Mouse (Mus musculus) A20 (cell line): ENCODE measurements around the gene Cltb.
A peak's percentile ranks its signal among the peaks of the same experiment; 100 is the strongest.

Experiments used
- DNase-seq: peaks from one replicate; pipeline ENCODE4 v3.0.0-alpha.2; 2011; ENCODE audit warnings: low read depth, low spot score

Gene Cltb

DNA sequence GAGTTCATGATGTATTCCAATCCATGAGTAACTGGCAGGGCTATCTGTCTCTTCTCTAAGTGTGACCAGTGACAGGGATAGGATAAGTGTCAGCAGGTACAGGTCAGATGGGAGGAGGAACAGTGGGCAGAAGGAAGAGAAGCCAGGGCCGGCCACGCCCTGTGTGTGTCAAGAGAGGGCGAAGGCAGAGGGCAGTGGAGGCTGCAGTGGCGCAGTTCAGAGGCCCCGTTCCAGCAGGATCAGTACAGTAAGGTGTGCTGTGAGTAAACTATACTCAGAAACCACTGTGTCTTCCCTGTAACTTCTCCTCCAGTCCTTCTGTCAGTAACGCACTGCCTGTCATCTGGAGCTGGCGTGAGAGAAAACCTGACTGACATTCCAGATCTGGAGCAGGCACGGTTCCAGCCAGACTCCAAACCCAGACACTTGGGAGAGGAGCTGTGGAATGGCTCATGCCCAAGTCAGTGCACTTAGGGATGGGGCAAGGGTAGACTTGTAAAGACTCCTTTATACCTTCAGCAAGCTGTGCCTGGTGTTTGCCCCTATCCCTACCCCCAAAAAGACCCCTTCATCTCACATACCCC, 14.9 kb downstream of the Cltb start:
- no peak for DNase-seq

GRCm38 (mm10) chr13:54593617-54594016, 17.5 kb downstream of the Cltb start:
- no peak for DNase-seq

- DNase-seq, result peak; percentile 74
Observed at GRCm38 (mm10) chr13:54591776-54592356, 19.3 kb downstream of the Cltb start.

GRCm38 (mm10) chr13:54589996-54590951, 20.9 kb downstream of the Cltb start, which contains the start of the genes Nop16 and Higd2a:
Gene Nop16 (minus strand): TSS chr13:54590090.
Gene Higd2a (plus strand): TSS chr13:54590207.
- DNase-seq, result peak; percentile 99

DNA sequence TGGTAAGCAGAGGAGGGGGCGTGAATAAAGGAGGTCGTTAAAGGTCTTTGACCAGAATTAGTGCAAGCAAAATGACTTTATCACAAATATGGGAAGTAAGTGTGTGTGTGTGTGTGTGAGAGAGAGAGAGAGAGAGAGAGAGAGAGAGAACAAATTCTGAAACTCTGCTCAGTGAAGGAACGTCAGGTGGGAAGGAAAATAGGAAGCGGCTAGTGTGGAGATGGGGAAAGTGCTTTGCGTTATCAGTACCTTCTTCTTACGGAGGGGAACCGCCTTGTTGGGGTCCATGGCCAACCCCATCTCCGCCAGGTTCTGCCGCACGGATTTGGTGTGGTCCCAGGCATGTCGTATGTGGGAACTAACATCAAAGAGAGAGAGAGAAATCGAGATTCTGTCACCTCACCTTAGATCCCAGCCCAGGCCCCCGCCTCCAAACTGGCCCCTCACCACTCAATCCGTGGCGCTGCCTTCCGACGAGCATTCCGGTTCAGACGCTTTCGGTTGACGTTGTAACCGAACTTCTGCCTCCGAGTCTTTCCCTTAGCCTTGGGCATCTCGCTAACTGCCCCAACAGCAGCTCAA, 21.6 kb downstream of the Cltb start:
- DNase-seq, result no peak

DNA sequence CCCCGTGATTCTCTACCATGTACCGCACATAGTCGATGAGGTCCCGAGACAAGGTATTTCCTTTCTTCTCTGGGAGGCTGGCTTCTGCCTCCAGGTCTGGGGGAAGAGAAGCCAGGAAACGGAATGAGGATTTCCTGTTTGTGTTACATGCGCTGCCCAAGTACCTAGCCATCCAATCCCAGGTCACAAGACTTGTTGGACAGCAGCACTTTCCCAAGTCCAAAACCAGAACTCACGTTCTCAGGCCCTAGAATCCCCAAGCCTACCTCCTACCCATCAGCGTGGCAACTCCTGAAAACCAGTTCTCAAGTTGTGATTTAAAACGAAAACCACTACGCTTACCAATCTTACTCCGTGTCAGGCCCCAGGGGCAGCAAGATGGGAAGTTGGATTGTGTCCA, 25.3 kb downstream of the Cltb start:
- no peak for DNase-seq

GRCm38 (mm10) chr13:54582860-54583259, 28.3 kb downstream of the Cltb start:
- DNase-seq, result no peak

DNA sequence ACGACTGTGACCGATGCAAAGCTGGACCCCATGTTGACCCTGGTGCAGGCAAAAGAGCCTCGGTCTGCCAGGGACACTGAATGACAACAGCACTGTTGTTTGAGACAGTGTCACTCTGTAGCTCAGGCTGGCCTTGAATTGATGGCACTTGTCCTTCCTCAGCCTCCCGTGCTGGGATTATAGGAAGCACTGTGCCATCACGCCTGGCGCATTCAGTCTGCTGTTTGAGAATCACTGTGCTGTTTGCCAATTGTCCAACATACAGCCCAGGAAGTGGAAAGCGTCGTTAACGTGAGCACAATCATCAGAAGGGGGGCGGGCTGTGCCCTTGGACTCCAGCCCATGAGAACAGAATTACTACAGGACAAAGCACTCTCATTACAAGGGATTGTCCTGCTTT, 29.0 kb downstream of the Cltb start:
- no peak for DNase-seq

GRCm38 (mm10) chr13:54581385-54581784, 29.8 kb downstream of the Cltb start:
- no peak for DNase-seq

DNA sequence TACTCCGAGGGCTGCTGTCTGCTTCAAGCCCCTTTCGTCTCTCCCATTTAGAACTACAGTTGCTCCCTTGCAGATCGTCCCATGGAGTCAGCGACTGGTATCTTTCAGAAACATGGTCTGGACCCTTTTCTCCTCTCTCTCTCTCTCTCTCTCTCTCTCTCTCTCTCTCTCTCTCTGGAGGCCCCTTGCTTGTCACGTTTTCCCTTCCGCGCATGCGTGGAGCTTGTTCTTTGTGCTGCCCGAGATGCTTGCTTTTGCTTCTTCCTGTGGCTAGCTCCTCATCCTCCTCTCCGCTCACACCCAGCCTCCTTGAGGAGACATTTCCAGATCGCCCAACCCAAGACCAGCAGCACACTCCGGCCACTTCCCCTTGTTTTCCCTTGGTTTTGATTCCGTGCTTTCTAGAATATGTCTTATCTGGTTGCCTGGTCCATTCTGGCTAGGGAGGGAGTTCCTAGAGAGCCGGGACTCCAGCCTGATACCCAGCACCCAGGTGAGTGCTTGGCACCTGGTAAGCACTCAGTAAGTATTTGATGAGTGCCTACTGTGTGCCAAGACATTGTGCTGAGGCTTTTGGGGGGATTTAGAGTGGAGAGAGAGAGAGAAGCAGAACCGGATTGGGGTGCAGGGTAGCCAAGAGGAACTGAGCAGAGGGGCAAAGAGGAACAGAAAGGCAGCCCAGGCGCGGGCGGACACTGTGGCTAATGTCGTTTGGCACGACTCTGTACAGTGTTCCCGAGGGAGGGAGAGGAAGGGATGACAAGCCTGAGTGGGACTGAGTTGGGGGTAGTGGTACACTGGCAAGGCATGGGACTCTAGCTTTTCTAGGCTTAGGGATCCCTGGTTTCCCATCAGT, 33.3 kb downstream of the Cltb start:
- DNase-seq, result peak; percentile 84

- no peak for DNase-seq
Observed at GRCm38 (mm10) chr13:54575489-54575888, 35.7 kb downstream of the Cltb start.

DNA sequence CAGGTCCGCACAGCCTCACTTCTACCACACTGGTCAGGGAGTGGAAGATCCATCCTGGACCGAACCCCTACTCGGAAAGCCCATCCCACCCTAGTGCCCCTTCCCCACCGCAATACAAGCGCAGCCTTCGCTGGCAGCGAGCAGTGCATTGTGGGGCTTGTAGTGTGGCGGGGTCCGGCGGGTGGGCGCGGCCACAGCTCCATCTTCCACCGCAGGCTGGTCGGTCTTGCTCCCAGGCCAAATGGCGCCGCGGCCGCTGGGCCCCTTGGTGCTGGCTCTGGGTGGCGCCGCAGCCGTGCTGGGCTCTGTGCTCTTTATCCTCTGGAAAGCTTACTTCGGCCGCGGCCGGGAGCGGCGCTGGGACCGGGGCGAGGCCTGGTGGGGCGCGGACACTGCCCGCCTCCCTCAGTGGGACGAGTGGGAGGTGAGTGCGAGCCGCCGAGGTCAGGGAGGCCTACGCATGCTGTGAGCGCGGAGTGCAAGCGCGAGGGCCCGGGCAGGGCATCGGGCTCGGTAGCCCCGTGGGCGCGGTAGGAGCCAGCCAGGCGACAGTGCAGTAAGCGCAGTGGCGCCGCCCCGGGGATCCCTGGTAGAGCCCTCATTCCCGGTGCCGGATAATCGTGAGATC, 36.2 kb downstream of the Cltb start, which contains the start of gene Arl10:
TSS of gene Arl10 (plus strand) at position 162 of the 628 bp plus-strand sequence.
- peak; percentile 75 for DNase-seq

- DNase-seq, result peak; percentile 27
Observed at GRCm38 (mm10) chr13:54572621-54573020, 38.5 kb downstream of the Cltb start.

DNA sequence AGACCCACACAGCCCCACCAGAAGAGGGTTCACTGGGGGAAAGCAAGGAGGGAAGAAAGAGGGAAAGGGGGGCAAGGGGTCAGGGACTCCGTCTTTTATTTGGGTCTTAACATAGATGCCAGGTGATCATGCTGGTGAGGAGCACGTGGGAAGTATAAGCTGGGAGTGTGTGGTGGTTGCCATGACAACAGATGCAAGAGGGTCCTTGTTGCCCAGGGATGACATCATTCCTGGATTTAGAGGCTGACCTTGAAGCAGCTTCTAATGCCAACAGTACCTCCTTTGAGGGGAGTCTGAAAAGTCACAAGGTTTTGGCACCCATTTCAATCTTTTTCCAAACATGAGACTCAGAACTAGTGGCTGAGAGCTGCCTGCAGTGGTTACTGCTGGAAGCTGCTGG, 39.5 kb downstream of the Cltb start:
- no peak for DNase-seq

GRCm38 (mm10) chr13:54570736-54571135, 40.4 kb downstream of the Cltb start:
- DNase-seq, result no peak

GRCm38 (mm10) chr13:54569282-54569681, 41.9 kb downstream of the Cltb start:
- DNase-seq, result peak; percentile 37

DNA sequence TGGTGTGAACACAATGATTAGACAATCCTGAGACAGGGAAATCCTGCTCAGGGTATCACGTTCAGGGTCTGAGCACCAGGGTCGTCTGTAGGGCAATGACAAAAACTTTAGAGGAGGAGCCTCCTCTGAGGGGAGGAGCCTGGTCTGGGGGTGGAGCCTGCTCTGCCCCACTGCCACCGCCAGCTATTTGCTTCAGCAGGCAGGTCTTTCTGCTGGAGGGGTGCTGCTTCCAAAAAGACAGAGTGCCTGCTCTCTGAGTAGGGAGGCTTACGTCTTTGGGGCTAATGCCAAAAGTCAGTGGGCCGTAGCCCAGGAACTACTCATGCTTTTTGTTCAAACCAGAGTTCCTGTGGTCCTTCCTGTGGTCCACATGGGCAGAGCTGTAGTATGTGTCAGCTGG, 42.8 kb downstream of the Cltb start:
- DNase-seq, result peak; percentile 28

- no peak for DNase-seq
Observed at GRCm38 (mm10) chr13:54565594-54566345, 45.4 kb downstream of the Cltb start.

DNA sequence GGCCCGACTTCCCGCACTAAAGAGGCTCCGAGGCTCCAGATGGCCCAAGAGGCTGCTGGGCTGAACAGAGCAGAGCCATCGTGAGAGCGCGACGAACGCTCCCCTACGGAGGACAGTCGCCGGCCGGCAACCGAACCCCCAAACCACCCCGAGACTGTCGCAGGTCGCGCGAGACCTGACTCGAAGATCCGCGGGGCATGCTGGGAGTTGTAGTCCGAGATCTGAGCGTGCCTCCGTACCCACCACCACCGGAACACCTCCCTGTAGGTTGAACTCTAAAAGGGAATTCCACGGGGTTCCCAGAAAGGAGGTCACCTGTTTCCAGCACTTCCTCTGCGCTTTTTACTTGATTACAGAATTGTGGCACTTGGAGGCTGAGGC, 46.0 kb downstream of the Cltb start, which contains the start of gene 4833439L19Rik:
TSS of gene 4833439L19Rik (minus strand) at position 235 of the 381 bp plus-strand sequence.
- peak; percentile 94 for DNase-seq
